Mouse (Mus musculus) megakaryocyte, adult 5-6 weeks (primary cell): ENCODE results near the gene Gpr31b. TPM values are rescaled to one million over a fixed set of nuclear protein-coding genes. Genes with fewer than 3 reads are reported as not detected.
"Not testable (repeated sequence)": the region's sequence is repeated elsewhere in the genome, so short reads cannot be mapped to it uniquely, and the experiment has no call there.

Experiments
- ATAC-seq: 2 replicates; pipeline ENCODE4 v1.8.0; 2016; ENCODE audit warnings: mild to moderate bottlenecking, inconsistent platforms; ENCODE audit not compliant: poor library complexity, severe bottlenecking
- total RNA-seq, 2 experiments: library from RNA; stranded (forward) in 1 of 2; stranded (reverse) in 1 of 2; fragments of 153-499, 151-499 nt in 1 of 2; fragments of 221-1000, 200-1000 nt in 1 of 2; gene quantifications; 2 replicates each; pipeline versions ENCODE4 v1.2.3 to v1.2.4; 2015 to 2017

Gpr31b gene
- not detected in 2 replicates for total RNA-seq (2015)
- total RNA-seq (2017), result 0.81 TPM in 1 of 2 replicates, not detected in the other

- ATAC-seq, result peak; percentile 73
These were observed at the start of gene Gpr31b for GRCm38 (mm10) chr17:13052124-13052813. Gpr31b (minus strand) TSS chr17:13052296.

- not testable (repeated sequence) for ATAC-seq
These were observed 40.9 kb upstream of the Gpr31b start for GRCm38 (mm10) chr17:13092960-13093359.

- not testable (repeated sequence) for ATAC-seq
These were observed 40.1 kb upstream of the Gpr31b start for GRCm38 (mm10) chr17:13092100-13092764.

- not testable (repeated sequence) for ATAC-seq
These were observed 39.4 kb upstream of the Gpr31b start for GRCm38 (mm10) chr17:13091510-13091909.

- ATAC-seq, result peak; percentile 59; the same call in 1 of the 2 replicates
These were observed 17.1 kb upstream of the Gpr31b start for GRCm38 (mm10) chr17:13069227-13069626.

DNA sequence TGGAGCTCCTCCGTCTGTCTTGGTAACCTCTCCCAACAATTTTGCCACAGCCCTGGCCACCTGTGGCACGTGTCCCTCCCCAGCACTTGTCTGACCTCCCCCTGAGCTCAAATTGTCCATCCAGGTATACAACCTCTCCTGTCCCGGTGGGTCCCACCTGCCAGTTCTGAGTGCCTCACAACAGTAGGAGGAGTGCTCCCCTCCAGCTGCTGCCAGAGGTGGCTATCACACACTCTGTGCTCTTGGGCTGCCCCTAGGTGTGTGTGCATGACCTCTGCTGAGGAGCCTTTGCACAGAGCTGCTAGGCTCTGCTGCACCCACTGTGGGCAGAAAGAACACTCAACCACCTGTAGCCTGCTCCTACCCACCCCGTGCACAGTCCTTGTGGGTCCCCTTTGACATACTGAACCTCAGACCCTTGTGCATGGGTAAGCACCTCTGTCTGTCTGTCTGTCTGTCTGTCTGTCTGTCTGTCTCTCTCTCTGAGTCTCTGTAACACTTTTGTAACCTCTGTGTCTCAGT is 15.8 kb upstream of the Gpr31b start:
- not testable (repeated sequence) for ATAC-seq

DNA sequence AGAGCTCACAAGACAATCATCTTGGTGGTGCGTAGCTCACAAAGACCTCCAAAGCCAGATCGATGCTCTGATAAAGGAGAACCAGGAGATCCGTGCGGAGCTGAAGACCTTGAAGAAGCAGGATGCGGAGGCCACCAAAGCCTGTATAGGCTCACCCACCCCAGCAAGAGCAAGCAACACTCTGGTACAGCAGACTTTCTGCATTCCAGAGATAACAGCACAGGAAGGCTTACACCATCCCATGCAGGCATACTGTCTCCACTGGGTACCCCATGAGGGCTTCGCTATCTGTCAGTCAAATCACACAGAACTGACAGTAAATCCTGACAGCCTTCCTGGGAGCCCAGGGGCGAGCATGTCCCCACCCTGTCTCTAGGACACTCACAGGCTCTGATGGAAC is 10.8 kb upstream of the Gpr31b start:
- ATAC-seq, result not testable (repeated sequence)

DNA sequence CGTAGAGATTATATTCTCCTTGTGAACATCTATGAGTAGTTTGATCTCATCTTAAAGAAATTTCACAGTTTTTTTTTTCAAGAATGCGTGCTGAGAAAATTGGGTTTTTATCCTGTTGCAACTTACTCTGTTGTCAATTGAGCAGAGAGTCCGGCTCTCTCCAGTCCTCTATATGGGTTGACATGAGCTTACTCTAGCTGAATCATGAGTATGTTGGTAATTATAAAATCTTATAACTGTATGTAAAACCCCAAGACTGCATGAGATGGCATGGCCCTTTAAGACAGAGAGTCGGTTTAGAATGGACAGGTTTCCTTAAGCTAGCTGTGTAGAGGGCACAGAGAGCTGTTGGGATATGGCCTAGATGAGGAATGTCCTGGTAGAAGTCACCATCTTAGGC is 8.7 kb upstream of the Gpr31b start, which contains the start of gene Tcp10b:
TSS of gene Tcp10b (plus strand) at position 301 of the 400 bp plus-strand sequence.
- ATAC-seq, result not testable (repeated sequence)

GRCm38 (mm10) chr17:13043846-13044673 is 8.0 kb downstream of the Gpr31b start:
- peak; percentile 90 for ATAC-seq

DNA sequence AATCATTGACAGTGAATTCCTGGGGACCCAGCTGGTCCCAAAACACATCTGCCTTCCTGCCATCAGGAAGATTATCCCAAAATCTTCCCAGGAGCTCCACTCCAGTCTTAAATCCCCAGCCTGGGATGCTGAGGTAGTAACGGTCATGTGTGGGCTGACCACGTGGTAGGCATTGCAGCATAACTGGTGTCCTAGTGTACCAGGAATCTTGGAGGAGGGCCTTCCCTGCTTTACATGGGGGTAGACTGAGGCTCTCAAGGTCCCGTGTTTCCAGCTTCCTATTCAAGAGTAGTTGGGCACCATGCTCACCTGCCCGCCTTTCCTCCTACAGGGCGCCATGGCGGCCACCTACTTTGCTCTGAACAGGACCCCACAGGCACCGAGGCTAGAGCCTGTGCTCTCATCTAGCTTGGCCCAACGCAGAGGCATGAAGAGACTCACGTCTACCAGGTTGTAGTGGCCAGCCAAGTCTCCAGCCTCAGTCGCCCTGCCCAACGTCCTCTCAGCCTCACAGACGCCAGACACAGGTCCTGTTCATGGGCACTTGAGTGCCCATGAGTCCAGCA is 15.4 kb downstream of the Gpr31b start:
- not testable (repeated sequence) for ATAC-seq

GRCm38 (mm10) chr17:13013316-13013715 is 38.8 kb downstream of the Gpr31b start:
- ATAC-seq, result no peak

- peak; percentile 46 for ATAC-seq
These were observed 42.2 kb downstream of the Gpr31b start for GRCm38 (mm10) chr17:13009887-13010286.

DNA sequence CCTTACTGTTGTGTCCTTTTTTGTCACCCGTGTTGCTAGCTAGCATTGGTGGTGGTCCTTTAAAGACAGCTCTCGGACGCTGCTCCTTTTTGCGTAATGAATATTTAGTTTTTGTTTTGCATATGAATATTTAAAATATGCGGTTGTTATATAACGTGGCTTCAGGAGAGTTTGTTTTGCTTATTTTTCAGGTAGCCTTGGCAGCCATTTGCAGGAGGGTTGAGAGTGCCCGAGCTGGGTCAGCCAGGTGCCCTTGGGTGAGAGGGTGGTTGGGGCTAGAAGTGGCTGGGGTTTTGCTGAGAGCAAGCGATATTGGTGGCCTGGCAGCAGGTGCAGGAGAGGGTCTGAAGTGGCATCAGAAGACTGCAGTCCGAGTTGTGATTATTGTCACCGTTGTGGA is 43.6 kb downstream of the Gpr31b start:
- no peak for ATAC-seq

- ATAC-seq, result peak; percentile 97
These were observed 44.2 kb downstream of the Gpr31b start for GRCm38 (mm10) chr17:13007730-13008425.

DNA sequence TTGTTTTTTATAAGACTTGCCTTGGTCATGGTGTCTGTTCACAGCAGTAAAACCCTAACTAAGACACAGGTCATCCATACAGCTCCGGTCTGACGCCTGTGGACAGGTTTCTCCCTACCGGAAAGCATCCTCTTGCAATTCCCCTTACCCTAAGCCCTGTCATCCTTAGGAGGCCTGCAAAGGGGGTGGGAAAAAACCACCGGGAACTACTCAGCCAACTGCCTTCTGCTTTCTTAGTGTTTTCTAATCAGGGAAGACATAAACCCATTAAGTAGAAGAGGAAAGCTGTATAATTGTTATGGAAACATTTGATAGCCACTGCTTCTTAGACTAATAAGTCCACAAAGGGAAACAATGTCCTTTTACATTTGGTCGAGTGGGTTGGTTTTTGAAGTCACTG is 45.1 kb downstream of the Gpr31b start:
- ATAC-seq, result no peak

GRCm38 (mm10) chr17:13006546-13006945 is 45.5 kb downstream of the Gpr31b start, which contains the start of gene Sod2:
Sod2 (plus strand) TSS chr17:13006846.
- ATAC-seq, result not testable (repeated sequence)

GRCm38 (mm10) chr17:13004436-13004835 is 47.7 kb downstream of the Gpr31b start:
- not testable (repeated sequence) for ATAC-seq

GRCm38 (mm10) chr17:13002243-13002642 is 49.9 kb downstream of the Gpr31b start:
- not testable (repeated sequence) for ATAC-seq
